Mouse (Mus musculus): ENCODE measurements around the gene Gucy2e.
A peak's percentile ranks its signal among the peaks of the same experiment; 100 is the strongest.

The Gucy2e gene

GRCm38 (mm10) chr11:69174722-69175121 lies 62.1 kb downstream of the Gucy2e start:
- no peak for DNase-seq (ENCODE audit: extremely low spot score, low spot score)

DNA sequence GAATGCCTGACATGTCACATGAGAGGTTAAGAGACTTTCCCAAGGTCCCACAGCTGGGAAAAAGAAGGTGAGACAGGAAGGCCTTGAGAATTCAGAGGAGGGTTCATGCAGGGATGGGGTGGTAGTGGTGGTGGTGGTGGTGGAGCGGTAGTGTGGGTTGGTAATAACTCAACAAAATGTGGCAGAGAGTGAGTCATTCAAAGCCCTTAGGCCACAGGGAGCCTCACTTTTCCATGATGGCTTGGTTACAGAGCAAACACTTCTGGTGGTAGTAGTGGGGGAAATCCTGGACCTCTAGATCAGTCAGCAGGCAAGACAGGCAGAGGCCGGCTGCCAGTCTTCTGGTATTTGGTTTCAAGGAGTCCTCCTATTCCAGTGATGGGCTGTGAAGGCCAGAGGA lies 64.2 kb downstream of the Gucy2e start:
- DNase-seq (ENCODE audit: extremely low spot score, low spot score), result no peak

DNA sequence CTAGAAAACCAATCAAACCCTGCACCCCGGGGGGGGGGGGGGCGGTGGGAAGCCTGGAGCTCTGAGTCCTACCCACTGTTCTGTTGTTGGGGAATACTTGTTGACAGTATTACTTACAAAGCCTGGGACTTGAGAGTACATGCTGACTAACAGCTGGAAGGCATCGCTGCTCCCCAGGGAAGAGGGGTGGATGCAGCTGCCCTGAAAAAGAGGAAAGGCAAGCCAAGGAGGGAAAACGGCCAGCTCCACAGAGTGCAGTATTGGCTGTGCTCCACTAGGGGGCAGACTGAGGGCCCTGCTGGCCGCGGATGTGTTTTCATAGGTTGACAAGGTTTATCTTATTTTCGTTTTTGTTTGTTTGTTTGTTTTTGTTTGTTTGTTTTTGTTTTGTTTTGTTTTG lies 65.2 kb downstream of the Gucy2e start:
- DNase-seq (ENCODE audit: extremely low spot score, low spot score), result peak; percentile 44

- DNase-seq (ENCODE audit: extremely low spot score, low spot score), result no peak
These were observed 67.5 kb downstream of the Gucy2e start for GRCm38 (mm10) chr11:69169313-69169712.
